Mouse (Mus musculus) urinary bladder, adult 18-20 months (tissue): Measurements from ENCODE around the gene Ddx18.

Source experiments
- DNase-seq, 2 experiments: peaks; one replicate each; pipeline ENCODE4 v3.0.0; 2022; ENCODE audit warnings: low spot score in 2 of 2, mixed read lengths in 2 of 2

The Ddx18 gene

GRCm38 (mm10) chr1:121527600-121528398 is 40.0 kb downstream of the Ddx18 start:
- DNase-seq = no peak

DNA sequence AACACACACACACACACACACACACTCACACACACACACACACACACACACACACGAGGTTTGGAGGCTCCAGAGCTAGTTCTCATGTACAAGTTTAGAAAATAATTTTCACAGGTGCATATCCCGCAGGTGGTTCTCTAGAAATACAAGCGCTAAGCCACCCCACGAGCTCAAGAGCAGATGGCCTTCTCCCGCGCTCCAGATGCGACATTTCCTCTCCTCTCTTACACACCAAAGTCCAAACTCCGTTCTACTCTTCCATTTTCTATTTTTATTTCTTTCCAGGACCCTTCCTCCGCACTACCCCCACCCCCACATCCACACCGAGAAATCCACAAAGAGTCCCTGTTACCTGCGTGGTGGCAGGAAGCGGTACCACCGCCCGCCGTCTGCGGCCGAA is 40.7 kb downstream of the Ddx18 start:
- no peak for DNase-seq

GRCm38 (mm10) chr1:121518609-121519008 is 49.2 kb downstream of the Ddx18 start:
- no peak for DNase-seq

DNA sequence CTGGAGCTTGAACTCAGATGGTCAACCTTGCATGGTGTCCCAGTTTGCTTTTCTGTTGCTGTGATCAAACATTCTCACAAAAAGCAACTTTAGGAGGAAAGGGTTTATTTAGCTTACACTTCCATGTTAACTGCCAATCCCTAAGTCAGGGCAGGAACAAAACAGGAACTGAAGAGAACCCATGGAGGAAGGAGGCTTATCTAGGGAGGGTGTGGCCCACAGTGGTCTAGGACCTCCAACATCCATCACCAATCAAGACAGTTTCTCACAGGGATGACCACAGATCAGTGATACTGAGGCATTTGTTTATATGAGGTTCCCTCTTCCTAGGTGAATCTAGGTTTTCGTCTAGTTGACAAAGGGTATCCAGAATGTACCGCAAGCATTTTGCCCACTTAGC is 55.8 kb downstream of the Ddx18 start:
- DNase-seq = no peak

DNA sequence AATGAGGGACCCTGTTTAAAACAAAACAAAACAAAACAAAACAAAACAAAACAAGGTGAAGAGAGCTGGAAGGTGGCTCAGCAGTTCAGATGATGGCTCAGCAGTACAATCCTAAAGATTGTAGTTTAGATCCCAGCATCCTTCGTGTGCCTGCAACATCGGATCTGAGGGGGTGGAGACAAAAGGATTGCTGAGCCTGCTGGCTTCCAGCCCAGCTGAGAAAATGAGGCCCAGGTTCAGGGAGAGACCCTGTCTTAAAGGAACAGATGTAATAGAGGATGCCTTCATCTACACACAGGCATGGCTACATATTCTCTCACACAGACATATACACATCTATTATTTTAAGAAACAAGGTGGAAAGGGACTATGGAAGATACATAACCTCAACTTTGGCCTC is 56.6 kb downstream of the Ddx18 start:
- DNase-seq = no peak

- DNase-seq = no peak
These were observed 57.2 kb downstream of the Ddx18 start for GRCm38 (mm10) chr1:121510420-121511140.

GRCm38 (mm10) chr1:121508729-121509128 is 59.1 kb downstream of the Ddx18 start:
- no peak for DNase-seq
